Mouse (Mus musculus) C2C12 (cell line): Measurements from ENCODE around the gene Pih1d1. TPM values are rescaled to one million over a fixed set of nuclear protein-coding genes. Genes with fewer than 3 reads are reported as not detected.

Experiments
- H3K27me3 ChIP-seq: one replicate; pipeline ENCODE4 v1.6.1; 2011; ENCODE audit not compliant: control insufficient read depth, insufficient read depth, insufficient read length
- H3K36me3 ChIP-seq: one replicate; pipeline ENCODE4 v1.6.1; 2011; ENCODE audit not compliant: control insufficient read depth, insufficient read depth
- H3K4me3 ChIP-seq: one replicate; pipeline ENCODE4 v1.5.1; 2011; ENCODE audit warnings: mild to moderate bottlenecking, control low read depth; ENCODE audit not compliant: poor library complexity, insufficient read depth, severe bottlenecking
- H3K79me2 ChIP-seq: one replicate; pipeline ENCODE4 v1.6.1; 2011; ENCODE audit not compliant: control insufficient read depth, insufficient read depth
- H3K79me3 ChIP-seq: one replicate; pipeline ENCODE4 v1.6.1; 2011; ENCODE audit warnings: low read depth, control low read depth
- H3ac ChIP-seq: one replicate; pipeline ENCODE3; 2011; ENCODE audit warnings: low read depth; ENCODE audit not compliant: control insufficient read depth, insufficient read length
- CEBPB ChIP-seq: IDR thresholded peaks from one replicate; pipeline ENCODE4 v1.6.1; 2011; ENCODE audit warnings: low read depth, mild to moderate bottlenecking, control low read depth, moderate library complexity
- CTCF ChIP-seq: IDR thresholded peaks from one replicate; pipeline ENCODE4 v1.5.1; 2011; ENCODE audit not compliant: control insufficient read depth, insufficient read depth, insufficient read length
- FOSL1 ChIP-seq: IDR thresholded peaks from one replicate; pipeline ENCODE4 v1.8.0; 2011; ENCODE audit warnings: mild to moderate bottlenecking, low read length; ENCODE audit not compliant: poor library complexity, insufficient read depth, severe bottlenecking
- MAX ChIP-seq: IDR thresholded peaks from one replicate; pipeline ENCODE4 v1.6.1; 2011; ENCODE audit warnings: mild to moderate bottlenecking, control low read depth
- MYOD1 ChIP-seq: IDR thresholded peaks from one replicate; pipeline ENCODE4 v1.6.1; 2011; ENCODE audit warnings: low read depth; ENCODE audit not compliant: control insufficient read depth, insufficient read length
- MYOG ChIP-seq: IDR thresholded peaks from one replicate; pipeline ENCODE4 v1.6.1; 2011; ENCODE audit not compliant: control insufficient read depth, insufficient read length; ENCODE audit errors: extremely low read depth
- USF1 ChIP-seq: IDR thresholded peaks from one replicate; pipeline ENCODE4 v1.6.1; 2011; ENCODE audit warnings: low read depth, mild to moderate bottlenecking, control low read depth, moderate library complexity
- polyA plus RNA-seq: library from polyadenylated mRNA; unstranded; fragments of >200 nt; fragmentation: generic; extraction: Trizol; gene quantifications from one replicate; pipeline ENCODE4 v1.2.1, GENCODE M21; 2012; ENCODE audit warnings: missing spikeins

The Pih1d1 gene
- polyA plus RNA-seq, 1 experiment, result 129 TPM

DNA sequence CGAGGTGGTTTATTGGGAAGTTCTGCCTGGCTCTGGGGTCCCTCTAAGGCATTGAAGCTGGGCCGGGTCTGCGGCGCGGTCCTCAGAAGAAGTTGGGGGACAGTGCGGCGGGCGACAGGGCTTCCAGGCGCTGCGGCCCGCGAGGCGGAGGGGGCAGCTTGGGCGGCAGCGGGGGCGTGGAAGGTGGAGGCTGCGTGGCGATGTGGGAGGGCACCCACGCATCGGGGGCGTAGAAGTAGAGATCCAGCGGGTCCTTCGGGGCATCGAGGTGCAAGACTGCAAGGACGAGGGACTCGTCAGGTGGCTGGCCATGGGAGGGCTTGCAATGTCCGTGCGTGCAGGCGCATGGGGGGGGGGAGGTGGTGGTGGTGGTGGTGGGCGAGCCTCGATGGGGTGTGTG lies 22.3 kb downstream of the Pih1d1 start:
- Histone ChIP-seq H3K79me3 (no peaks in the 10 kb centered on the region), H3ac (no peak overlapping the region), H3K79me2 (no peaks in the 10 kb centered on the region), H3K4me3 (no peak overlapping the region), H3K36me3 (no peaks in the 10 kb centered on the region), H3K27me3 (peaks cover 63% of the 10 kb centered on the region)
- no peak for TF ChIP-seq USF1

DNA sequence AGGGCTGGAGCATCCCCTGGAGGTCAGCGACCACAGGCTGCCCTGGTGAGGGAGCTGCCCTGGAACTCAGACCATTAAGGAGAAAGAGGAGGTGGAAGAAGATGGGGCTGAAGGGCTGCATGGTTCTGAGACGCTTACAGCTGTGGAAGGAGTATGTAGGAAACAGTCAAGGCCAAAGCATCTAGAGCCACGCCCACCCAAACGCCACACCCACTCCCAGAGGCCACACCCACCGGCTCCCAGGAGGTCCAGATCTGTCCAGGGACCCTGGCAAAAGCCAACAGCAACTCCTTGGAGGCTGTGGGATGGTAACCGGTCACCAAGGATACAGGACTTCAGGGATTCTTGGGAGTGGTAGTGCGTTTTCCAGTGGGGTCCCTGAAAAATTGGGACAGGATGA lies 24.4 kb downstream of the Pih1d1 start:
- peaks cover 80% of the 10 kb centered on the region for H3K27me3 ChIP-seq
- H3K79me2 ChIP-seq, result no peaks in the 10 kb centered on the region
- H3K36me3 ChIP-seq, result no peaks in the 10 kb centered on the region
- no peak overlapping the region for H3ac ChIP-seq
- no peak overlapping the region for H3K4me3 ChIP-seq
- H3K79me3 ChIP-seq, result no peaks in the 10 kb centered on the region
- TF ChIP-seq FOSL1, result no peak
- TF ChIP-seq MYOG, result no peak
- no peak for TF ChIP-seq CTCF
- TF ChIP-seq USF1, result no peak
- no peak for TF ChIP-seq MYOD1
- no peak for TF ChIP-seq CEBPB
- no peak for TF ChIP-seq MAX

DNA sequence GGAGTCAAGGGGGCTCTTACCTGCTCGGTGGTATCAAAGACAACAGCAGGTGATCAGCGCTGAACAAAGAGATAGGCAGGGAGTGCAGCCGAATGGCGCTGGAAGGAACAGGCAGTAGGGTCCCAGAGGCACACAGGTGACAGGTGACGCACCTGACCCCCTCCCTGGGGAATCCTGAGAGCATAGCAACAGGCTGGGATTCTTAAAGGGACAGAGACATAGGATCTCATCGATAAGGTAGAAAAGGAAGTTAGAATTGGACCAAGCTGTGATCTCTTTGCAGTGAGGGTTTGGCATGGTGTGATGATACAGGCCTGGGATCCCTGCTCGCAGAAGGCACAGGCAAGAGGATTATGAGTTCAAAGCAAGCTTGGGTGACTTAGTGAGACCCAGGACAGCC lies 25.4 kb downstream of the Pih1d1 start, which contains the start of gene Gfy:
Gene Gfy, minus strand, starts transcription at position 101 of the 400 bp plus-strand sequence.
- no peak for TF ChIP-seq MYOG
- no peak for TF ChIP-seq MAX
- TF ChIP-seq MYOD1, result no peak
- TF ChIP-seq CEBPB, result no peak
- no peak for TF ChIP-seq FOSL1
- TF ChIP-seq CTCF, result no peak
- TF ChIP-seq USF1, result no peak
- Histone ChIP-seq H3K4me3 (no peak within 1 kb of the TSS), H3K27me3 (peaks cover 89% of the 10 kb centered on the region), H3K36me3 (no peaks in the 10 kb centered on the region), H3ac (no peak within 1 kb of the TSS), H3K79me3 (no peaks in the 10 kb centered on the region), H3K79me2 (no peaks in the 10 kb centered on the region)

DNA sequence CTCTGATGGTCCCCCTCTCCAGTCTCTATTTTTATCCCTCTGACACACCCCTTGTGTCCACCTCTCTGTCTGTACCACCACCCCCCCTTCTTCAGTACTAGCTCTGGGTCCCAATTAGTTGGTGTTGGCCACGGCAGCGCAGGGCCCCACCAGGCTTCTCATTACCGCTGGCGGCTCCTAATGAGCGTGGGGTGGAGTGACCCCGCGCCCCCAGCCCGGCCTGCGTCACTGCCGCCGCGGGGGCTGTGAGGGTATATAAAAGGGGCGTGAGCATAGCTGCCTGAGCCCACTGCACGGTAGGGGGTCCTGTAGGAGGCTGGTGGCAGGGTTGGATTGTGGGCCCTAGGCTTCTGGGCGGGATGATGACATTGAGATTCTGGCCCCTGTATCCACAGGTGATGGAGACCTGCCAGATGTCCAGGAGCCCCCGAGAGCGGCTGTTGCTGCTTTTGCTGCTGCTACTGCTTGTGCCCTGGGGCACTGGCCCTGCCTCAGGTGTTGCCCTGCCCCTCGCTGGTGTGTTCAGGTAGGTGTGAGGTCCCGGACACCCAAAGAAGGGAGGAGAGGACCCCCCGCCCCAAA lies 26.9 kb downstream of the Pih1d1 start, which contains the start of gene Pth2:
Gene Pth2, plus strand, starts transcription at position 100 of the 582 bp plus-strand sequence.
- Histone ChIP-seq H3ac (no peak within 1 kb of the TSS), H3K79me3 (no peaks in the 10 kb centered on the region), H3K79me2 (no peaks in the 10 kb centered on the region), H3K27me3 (peaks cover 87% of the 10 kb centered on the region), H3K4me3 (no peak within 1 kb of the TSS), H3K36me3 (no peaks in the 10 kb centered on the region)
- no peak for TF ChIP-seq CTCF
- TF ChIP-seq CEBPB, result no peak
- TF ChIP-seq MYOD1, result no peak
- TF ChIP-seq FOSL1, result no peak
- no peak for TF ChIP-seq MAX
- TF ChIP-seq MYOG, result no peak
- TF ChIP-seq USF1, result no peak

DNA sequence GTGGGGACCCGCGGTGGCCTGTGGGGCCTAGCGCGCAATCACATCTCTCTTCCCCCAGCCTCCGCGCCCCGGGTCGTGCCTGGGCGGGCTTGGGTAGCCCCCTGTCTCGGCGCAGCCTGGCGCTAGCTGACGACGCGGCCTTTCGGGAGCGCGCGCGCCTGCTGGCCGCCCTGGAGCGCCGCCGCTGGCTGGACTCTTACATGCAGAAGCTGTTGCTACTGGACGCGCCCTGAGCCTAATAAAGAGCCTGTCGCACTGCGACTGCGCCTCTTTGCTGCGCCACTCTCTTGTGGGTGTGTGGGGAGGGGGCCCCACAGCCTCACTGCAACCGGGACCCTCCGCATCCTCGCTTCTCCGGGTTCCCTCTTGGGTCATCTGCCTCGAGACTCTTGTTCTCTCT lies 27.4 kb downstream of the Pih1d1 start:
- no peaks in the 10 kb centered on the region for H3K79me3 ChIP-seq
- TF ChIP-seq CEBPB (no peak), MYOG (no peak), MYOD1 (no peak), CTCF (no peak), FOSL1 (no peak), USF1 (no peak)
- no peak overlapping the region for H3K4me3 ChIP-seq
- no peaks in the 10 kb centered on the region for H3K36me3 ChIP-seq
- no peak overlapping the region for H3ac ChIP-seq
- no peaks in the 10 kb centered on the region for H3K79me2 ChIP-seq
- peaks cover 86% of the 10 kb centered on the region for H3K27me3 ChIP-seq

DNA sequence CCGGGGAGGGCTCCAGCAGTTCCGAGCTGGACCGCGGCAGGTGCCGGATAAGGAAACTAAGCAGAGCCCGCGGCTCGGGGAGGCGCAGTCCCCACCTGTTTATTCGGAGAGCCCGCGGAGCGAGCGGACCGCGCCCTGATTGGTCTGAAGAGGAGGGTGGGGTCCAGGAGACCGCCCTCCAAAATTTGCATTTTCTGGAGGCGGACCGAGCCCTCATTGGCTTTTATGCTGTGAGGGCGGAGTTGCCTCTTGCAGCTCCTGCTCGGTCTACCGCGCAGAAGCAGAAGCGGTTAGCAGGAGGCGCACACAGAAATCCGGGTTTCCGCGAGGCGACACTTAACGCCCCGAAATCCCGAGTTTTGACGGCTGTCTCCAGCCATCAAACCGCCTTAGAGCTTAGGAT lies 28.1 kb downstream of the Pih1d1 start:
- TF ChIP-seq USF1 (no peak), MYOG (no peak), FOSL1 (no peak), MAX (no peak), CTCF (no peak), CEBPB (no peak), MYOD1 (no peak)
- H3K79me2 ChIP-seq, result no peaks in the 10 kb centered on the region
- no peaks in the 10 kb centered on the region for H3K79me3 ChIP-seq
- H3K4me3 ChIP-seq, result no peak overlapping the region
- H3ac ChIP-seq, result no peak overlapping the region
- peaks cover 84% of the 10 kb centered on the region for H3K27me3 ChIP-seq
- H3K36me3 ChIP-seq, result no peaks in the 10 kb centered on the region
